Mouse (Mus musculus) lung, adult 2 months (tissue): ENCODE data around the gene Tspan31. TPM values are rescaled to one million over a fixed set of nuclear protein-coding genes. Genes with fewer than 3 reads are reported as not detected.

Experiments
- DNase-seq: peaks from one replicate; pipeline ENCODE4 v3.0.0; 2022
- H3K4me1 ChIP-seq: fragments of 200-500 bp; 2 replicates; pipeline ENCODE4 v1.6.1; 2011; ENCODE audit warnings: low read length; ENCODE audit not compliant: control insufficient read depth, insufficient read depth
- H3K4me3 ChIP-seq: fragments of 200-500 bp; replicated peaks from 2 replicates; pipeline ENCODE3; 2011; ENCODE audit warnings: low read depth, mild to moderate bottlenecking, control low read depth, low read length; ENCODE audit errors: extremely low read depth
- CTCF ChIP-seq: fragments of 200-500 bp; IDR thresholded peaks from 2 replicates; pipeline ENCODE4 v1.5.1; 2011; ENCODE audit warnings: mild to moderate bottlenecking, low read length, control low read depth; ENCODE audit not compliant: insufficient read depth
- POLR2A ChIP-seq: fragments of 200-500 bp; IDR thresholded peaks from 2 replicates; pipeline ENCODE4 v1.6.1; 2011; ENCODE audit warnings: low read depth, mild to moderate bottlenecking, control low read depth, low read length, borderline replicate concordance; ENCODE audit errors: extremely low read depth
- WGBS: fragments of 180-500 bp; shearing (Covaris S2); methylation state at CpG from one replicate; pipeline ENCODE4 v1.1.7; 2018; 5-methylcytosine and 5-hydroxymethylcytosine counted together
- polyA plus RNA-seq: library from polyadenylated mRNA; depleted of rRNA; stranded (reverse); fragments of >200 nt; gene quantifications from 2 replicates; pipeline ENCODE4 v1.2.3, GENCODE M21; 2012

Gene Tspan31
- polyA plus RNA-seq, 1 experiment = 99.3 TPM

GRCm38 (mm10) chr10:127048608-127049394, 21.3 kb downstream of the Tspan31 start:
- Histone ChIP-seq H3K4me1 (peaks cover 3% of the 10 kb centered on the region; the same call in 1 of the 2 replicates), H3K4me3 (no peak overlapping the region)
- DNase-seq = no peak
- 6% methylated on average over 35 of the region's 35 CpGs for WGBS
- TF ChIP-seq POLR2A (no peak), CTCF (no peak)

GRCm38 (mm10) chr10:127047954-127048353, 22.1 kb downstream of the Tspan31 start, which contains the start of gene Cyp27b1:
Gene Cyp27b1 (plus strand): TSS chr10:127048250.
- Histone ChIP-seq H3K4me3 (no peak within 1 kb of the TSS), H3K4me1 (peaks cover 3% of the 10 kb centered on the region; the same call in 1 of the 2 replicates)
- 39% methylated on average over 5 of the region's 5 CpGs for WGBS
- DNase-seq = no peak
- TF ChIP-seq CTCF (no peak), POLR2A (no peak)

- TF ChIP-seq POLR2A = no peak
- no peak for TF ChIP-seq CTCF
- WGBS = 89% methylated on average over 6 of the region's 6 CpGs
- Histone ChIP-seq H3K4me1 (0 out of 2 replicates have a peak, but pooled peaks cover 3% of the 10 kb centered on the region), H3K4me3 (no peak overlapping the region)
- DNase-seq = no peak
Measured at GRCm38 (mm10) chr10:127043187-127043586, 26.9 kb downstream of the Tspan31 start.

GRCm38 (mm10) chr10:127042468-127043115, 27.5 kb downstream of the Tspan31 start:
- no peak for DNase-seq
- no peak for TF ChIP-seq POLR2A
- WGBS = 7% methylated on average over 5 of the region's 5 CpGs
- Histone ChIP-seq H3K4me3 (no peak overlapping the region), H3K4me1 (0 out of 2 replicates have a peak, but pooled peaks cover 3% of the 10 kb centered on the region)

- TF ChIP-seq POLR2A (no peak), CTCF (no peak)
- 0 out of 2 replicates have a peak, but pooled peaks cover 3% of the 10 kb centered on the region for H3K4me1 ChIP-seq
- DNase-seq = peak; percentile 91
- peak overlapping the region; percentile 88 for H3K4me3 ChIP-seq
- 1% methylated on average over 44 of the region's 44 CpGs for WGBS
Measured at GRCm38 (mm10) chr10:127041774-127042338, 28.2 kb downstream of the Tspan31 start.

- 0 out of 2 replicates have a peak, but pooled peaks cover 3% of the 10 kb centered on the region for H3K4me1 ChIP-seq
- DNase-seq = no peak
- under 1% methylated on average over 28 of the region's 28 CpGs for WGBS
- peak within 1 kb of the TSS; percentile 88 for H3K4me3 ChIP-seq
- TF ChIP-seq CTCF (no peak), POLR2A (no peak)
Measured at GRCm38 (mm10) chr10:127041274-127041766, 28.7 kb downstream of the Tspan31 start, which contains the start of the genes Mettl1 and Eef1akmt3. Gene Mettl1 (plus strand): TSS chr10:127041414. Gene Eef1akmt3 (minus strand): TSS chr10:127041513.

GRCm38 (mm10) chr10:127040569-127041214, 29.4 kb downstream of the Tspan31 start:
- 3% methylated on average over 20 of the region's 20 CpGs for WGBS

GRCm38 (mm10) chr10:127037641-127038040, 32.4 kb downstream of the Tspan31 start:
- 0 out of 2 replicates have a peak, but pooled peaks cover 3% of the 10 kb centered on the region for H3K4me1 ChIP-seq
- DNase-seq = no peak
- no peak overlapping the region for H3K4me3 ChIP-seq
- TF ChIP-seq POLR2A (no peak), CTCF (no peak)
- WGBS = 73% methylated on average over 12 of the region's 12 CpGs

More at GRCm38 (mm10) chr10:127040569-127041214, 29.4 kb downstream of the Tspan31 start:
- DNase-seq = no peak
- TF ChIP-seq CTCF = no peak
- TF ChIP-seq POLR2A = no peak
- H3K4me3 ChIP-seq = peak overlapping the region; percentile 79
- H3K4me1 ChIP-seq = 0 out of 2 replicates have a peak, but pooled peaks cover 3% of the 10 kb centered on the region

GRCm38 (mm10) chr10:127036273-127036672, 33.8 kb downstream of the Tspan31 start:
- DNase-seq = no peak
- TF ChIP-seq CTCF = no peak
- no peak for TF ChIP-seq POLR2A

More at GRCm38 (mm10) chr10:127036273-127036672, 33.8 kb downstream of the Tspan31 start:
- H3K4me1 ChIP-seq = 0 out of 2 replicates have a peak, but pooled peaks cover 3% of the 10 kb centered on the region
- 80% methylated on average over 12 of the region's 12 CpGs for WGBS
- H3K4me3 ChIP-seq = no peak overlapping the region
